Mouse (Mus musculus): ENCODE measurements around the gene Snx14. TPM values are rescaled to one million over a fixed set of nuclear protein-coding genes. Genes with fewer than 3 reads are reported as not detected.
"Not testable (repeated sequence)": the region's sequence is repeated elsewhere in the genome, so short reads cannot be mapped to it uniquely, and the experiment has no call there.

Snx14 gene
- 29.7 and 31.4 TPM in 2 replicates for polyA plus RNA-seq (2011; ENCODE audit: insufficient read depth, insufficient read length, low read depth, missing spikeins)

GRCm38 (mm10) chr9:88438555-88439237, at the start of gene Snx14:
Snx14 (minus strand) TSS chr9:88438958.
- Histone ChIP-seq H3K9ac (ENCODE audit: low read depth, poor library complexity, severe bottlenecking) (peak within 1 kb of the TSS; percentile 56), H3K27me3 (ENCODE audit: control insufficient read depth, insufficient read depth, low read length, poor library complexity, severe bottlenecking) (no peaks in the 10 kb centered on the region), H3K27ac (ENCODE audit: insufficient read depth, low read length) (peak within 1 kb of the TSS; percentile 5; the same call in 1 of the 2 replicates), H3K9me3 (replicated peaks; ENCODE audit: control insufficient read depth, insufficient read depth, low read length, poor library complexity, severe bottlenecking) (no peaks in the 10 kb centered on the region), H3K36me3 (ENCODE audit: control insufficient read depth, insufficient read depth, low read length, poor library complexity, severe bottlenecking) (no peaks in the 10 kb centered on the region), H3K4me3 (ENCODE audit: low read depth, low read length) (peak within 1 kb of the TSS; percentile 86), H3K4me1 (ENCODE audit: control insufficient read depth, insufficient read depth, low read length) (no peaks in the 10 kb centered on the region)
- TF ChIP-seq EP300 (IDR thresholded peaks at IDR 0.05; ENCODE audit: insufficient read depth, low read depth, low read length) (no peak), POLR2A (IDR thresholded peaks at IDR 0.05; ENCODE audit: insufficient read depth, low read length) (peak; percentile 83)

DNA sequence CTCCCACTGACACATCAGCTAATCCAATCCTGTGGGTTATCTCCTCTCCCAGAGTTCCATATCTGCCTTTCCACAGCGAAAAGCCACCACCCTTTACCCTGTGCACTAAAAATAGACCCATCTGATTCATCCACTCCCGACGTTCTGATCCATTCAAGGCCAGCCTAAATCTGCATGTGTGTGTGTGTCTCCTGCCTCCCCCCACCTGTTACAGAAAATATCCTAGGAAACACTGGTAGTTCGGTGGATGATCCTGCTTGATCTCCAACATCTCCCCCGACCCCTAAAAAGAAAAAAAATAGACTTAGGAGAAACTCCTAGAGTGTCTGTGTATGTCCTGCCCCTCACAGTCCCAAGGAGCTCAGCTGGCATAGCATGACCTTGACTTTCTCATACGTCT, 45.8 kb upstream of the Snx14 start:
- Histone ChIP-seq H3K9me3 (replicated peaks; ENCODE audit: control insufficient read depth, insufficient read depth, low read length, poor library complexity, severe bottlenecking) (no peaks in the 10 kb centered on the region), H3K9ac (ENCODE audit: low read depth, poor library complexity, severe bottlenecking) (no peak overlapping the region), H3K27me3 (ENCODE audit: control insufficient read depth, insufficient read depth, low read length, poor library complexity, severe bottlenecking) (no peaks in the 10 kb centered on the region), H3K27ac (ENCODE audit: insufficient read depth, low read length) (no peak overlapping the region), H3K4me1 (ENCODE audit: control insufficient read depth, insufficient read depth, low read length) (no peaks in the 10 kb centered on the region), H3K36me3 (ENCODE audit: control insufficient read depth, insufficient read depth, low read length, poor library complexity, severe bottlenecking) (0 out of 2 replicates have a peak, but pooled peaks cover 3% of the 10 kb centered on the region), H3K4me3 (ENCODE audit: low read depth, low read length) (no peak overlapping the region)
- TF ChIP-seq EP300 (IDR thresholded peaks at IDR 0.05; ENCODE audit: insufficient read depth, low read depth, low read length) (no peak), POLR2A (IDR thresholded peaks at IDR 0.05; ENCODE audit: insufficient read depth, low read length) (no peak), CTCF (IDR thresholded peaks at IDR 0.05; ENCODE audit: low read depth, low read length) (no peak)

DNA sequence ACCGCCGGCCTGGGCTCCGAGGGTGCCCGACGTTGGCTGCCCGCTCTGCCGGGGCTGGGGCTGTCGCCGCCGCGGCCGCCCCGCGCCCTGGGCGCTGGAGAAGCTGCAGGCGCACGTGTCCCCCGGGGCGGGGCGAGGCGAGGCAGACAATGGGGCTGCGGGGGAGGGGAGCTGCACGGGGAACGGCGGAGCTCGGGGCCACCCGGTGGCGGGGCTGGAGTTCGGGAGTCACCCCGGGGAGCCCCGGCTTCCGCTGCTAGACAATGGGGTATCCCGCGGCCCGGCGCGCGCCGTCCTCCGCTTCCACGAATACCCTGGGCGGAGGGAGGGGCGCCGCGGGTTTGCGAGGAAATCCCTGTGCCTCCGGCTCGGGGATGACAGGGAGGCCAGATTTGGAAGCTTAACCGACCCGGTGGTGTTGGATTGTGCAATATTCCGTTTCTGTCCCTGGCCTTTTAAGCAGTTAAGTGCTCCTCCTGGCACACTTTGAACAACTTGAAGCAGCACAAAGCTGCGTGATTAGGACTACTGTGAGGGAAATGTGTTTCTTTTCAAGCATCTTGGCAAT, 44.2 kb upstream of the Snx14 start:
- Histone ChIP-seq H3K4me1 (ENCODE audit: control insufficient read depth, insufficient read depth, low read length) (no peaks in the 10 kb centered on the region), H3K4me3 (ENCODE audit: low read depth, low read length) (peak overlapping the region; percentile 80), H3K27me3 (ENCODE audit: control insufficient read depth, insufficient read depth, low read length, poor library complexity, severe bottlenecking) (no peaks in the 10 kb centered on the region), H3K9ac (ENCODE audit: low read depth, poor library complexity, severe bottlenecking) (peak overlapping the region; percentile 96), H3K9me3 (replicated peaks; ENCODE audit: control insufficient read depth, insufficient read depth, low read length, poor library complexity, severe bottlenecking) (no peaks in the 10 kb centered on the region), H3K27ac (ENCODE audit: insufficient read depth, low read length) (peak overlapping the region; percentile 84), H3K36me3 (ENCODE audit: control insufficient read depth, insufficient read depth, low read length, poor library complexity, severe bottlenecking) (peaks cover 5% of the 10 kb centered on the region; the same call in 1 of the 2 replicates)
- TF ChIP-seq POLR2A (IDR thresholded peaks at IDR 0.05; ENCODE audit: insufficient read depth, low read length) (no peak), EP300 (IDR thresholded peaks at IDR 0.05; ENCODE audit: insufficient read depth, low read depth, low read length) (no peak), CTCF (IDR thresholded peaks at IDR 0.05; ENCODE audit: low read depth, low read length) (no peak)

GRCm38 (mm10) chr9:88482230-88482828, 43.6 kb upstream of the Snx14 start, which contains the start of gene Syncrip:
Syncrip (minus strand) TSS chr9:88482574.
- H3K9ac ChIP-seq (ENCODE audit: low read depth, poor library complexity, severe bottlenecking): peak within 1 kb of the TSS; percentile 98
- H3K36me3 ChIP-seq (ENCODE audit: control insufficient read depth, insufficient read depth, low read length, poor library complexity, severe bottlenecking); H3K9me3 ChIP-seq (replicated peaks; ENCODE audit: control insufficient read depth, insufficient read depth, low read length, poor library complexity, severe bottlenecking); H3K27me3 ChIP-seq (ENCODE audit: control insufficient read depth, insufficient read depth, low read length, poor library complexity, severe bottlenecking); H3K4me1 ChIP-seq (ENCODE audit: control insufficient read depth, insufficient read depth, low read length): not testable (repeated sequence)
- peak; percentile 46 for TF ChIP-seq POLR2A (IDR thresholded peaks at IDR 0.05; ENCODE audit: insufficient read depth, low read length)
- H3K27ac ChIP-seq (ENCODE audit: insufficient read depth, low read length): peak within 1 kb of the TSS; percentile 92
- H3K4me3 ChIP-seq (ENCODE audit: low read depth, low read length): peak within 1 kb of the TSS; percentile 88

- peak overlapping the region; percentile 98 for H3K9ac ChIP-seq (ENCODE audit: low read depth, poor library complexity, severe bottlenecking)
- peaks cover 13% of the 10 kb centered on the region for H3K36me3 ChIP-seq (ENCODE audit: control insufficient read depth, insufficient read depth, low read length, poor library complexity, severe bottlenecking)
- no peaks in the 10 kb centered on the region for H3K4me1 ChIP-seq (ENCODE audit: control insufficient read depth, insufficient read depth, low read length)
- H3K27me3 ChIP-seq (ENCODE audit: control insufficient read depth, insufficient read depth, low read length, poor library complexity, severe bottlenecking): no peaks in the 10 kb centered on the region
- H3K9me3 ChIP-seq (replicated peaks; ENCODE audit: control insufficient read depth, insufficient read depth, low read length, poor library complexity, severe bottlenecking): no peaks in the 10 kb centered on the region
- peak overlapping the region; percentile 80 for H3K4me3 ChIP-seq (ENCODE audit: low read depth, low read length)
- peak overlapping the region; percentile 44; the same call in 1 of the 2 replicates for H3K27ac ChIP-seq (ENCODE audit: insufficient read depth, low read length)
- TF ChIP-seq CTCF (IDR thresholded peaks at IDR 0.05; ENCODE audit: low read depth, low read length): no peak
- no peak for TF ChIP-seq EP300 (IDR thresholded peaks at IDR 0.05; ENCODE audit: insufficient read depth, low read depth, low read length)
- no peak for TF ChIP-seq POLR2A (IDR thresholded peaks at IDR 0.05; ENCODE audit: insufficient read depth, low read length)
These were observed 43.0 kb upstream of the Snx14 start for GRCm38 (mm10) chr9:88481791-88482160.

Data from ES-Bruce4 (cell line).